Mouse (Mus musculus) embryo, embryonic 10 days (tissue): ENCODE measurements at regions not wholly inside any gene's neighbourhood (a gene's known extent, or its start where the extent isn't known, plus 50 kb on each side); places are given as distances from the start of the nearest gene placed in this dataset.

ENCODE experiments used
- DNase-seq: peaks from one replicate; pipeline ENCODE4 v3.0.0-alpha.2; 2015; ENCODE audit warnings: low spot score

DNA sequence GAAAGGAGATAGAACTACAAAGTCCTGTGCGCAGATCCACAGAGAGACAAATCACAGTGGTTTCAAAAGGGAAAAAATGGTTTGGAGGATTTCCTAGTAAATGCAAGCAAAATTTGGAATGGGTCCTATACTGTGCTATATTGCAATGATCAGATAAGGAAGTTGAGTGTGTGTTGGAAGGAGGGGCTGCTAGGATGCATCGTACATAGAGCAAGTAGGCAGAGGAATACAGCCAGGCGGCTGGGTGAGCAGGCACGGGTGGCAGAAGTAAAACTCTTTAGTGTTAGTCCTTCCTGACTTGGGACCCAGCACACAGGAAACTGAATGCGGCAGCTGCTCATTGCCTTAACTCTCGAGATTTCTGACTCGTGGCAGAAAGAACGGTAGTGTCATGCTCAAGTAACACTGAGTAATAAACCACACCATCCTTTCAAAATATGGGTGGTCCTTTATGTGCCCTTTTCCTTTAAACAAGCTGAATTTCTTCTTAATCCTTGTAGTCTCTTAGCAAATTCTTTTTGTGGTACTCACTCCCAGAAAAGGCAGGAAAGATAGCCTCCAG, 87.0 kb upstream of the Itprid2 start:
- DNase-seq: no peak

GRCm38 (mm10) chr2:79549781-79550180, 85.4 kb upstream of the Itprid2 start:
- DNase-seq: no peak

- DNase-seq: no peak
Measured at GRCm38 (mm10) chr2:79550432-79550831, 84.7 kb upstream of the Itprid2 start.

DNA sequence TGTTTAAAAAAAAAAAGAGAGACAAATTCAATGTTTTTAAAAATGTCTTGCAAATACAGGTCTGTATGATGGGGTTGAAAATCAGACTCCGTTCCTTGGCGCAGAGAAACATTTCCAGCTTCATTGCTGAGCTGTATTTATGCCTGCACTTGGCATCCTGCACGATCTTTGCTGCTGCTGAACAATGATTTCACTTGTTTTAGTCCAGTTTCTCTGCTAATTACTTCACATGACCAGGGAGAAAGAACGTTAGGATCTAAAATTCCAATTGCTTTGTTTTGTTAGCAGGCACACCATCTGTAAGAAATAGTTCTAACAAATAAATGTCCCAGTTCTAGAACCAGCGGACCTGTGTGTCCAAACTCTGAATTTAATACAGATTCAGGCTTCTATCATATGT, 82.7 kb upstream of the Itprid2 start:
- DNase-seq: no peak

DNA sequence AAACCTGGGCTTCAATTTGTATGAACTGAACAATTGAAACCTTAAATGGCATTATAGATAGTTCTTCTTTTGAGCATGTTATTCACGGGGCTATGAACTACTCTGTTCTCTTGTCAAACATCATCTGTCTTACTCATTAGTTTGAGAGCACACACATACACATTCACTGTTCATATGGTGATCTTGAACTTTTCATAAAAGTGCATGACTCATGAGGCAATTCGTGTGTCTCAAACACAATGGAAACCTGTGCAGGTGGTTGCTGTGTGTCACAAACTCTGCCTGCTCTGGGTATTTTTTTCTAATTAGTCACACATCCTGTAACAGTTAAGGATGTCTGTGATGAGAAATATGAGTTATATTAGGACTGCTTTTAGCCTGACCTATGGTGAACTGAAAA, 79.8 kb upstream of the Itprid2 start:
- DNase-seq: no peak

- no peak for DNase-seq
Measured at GRCm38 (mm10) chr2:79557361-79557760, 77.8 kb upstream of the Itprid2 start.

- DNase-seq: peak; percentile 26
Measured at GRCm38 (mm10) chr2:79566280-79566933, 68.7 kb upstream of the Itprid2 start.

GRCm38 (mm10) chr2:79567413-79567934, 67.7 kb upstream of the Itprid2 start:
- DNase-seq: no peak

DNA sequence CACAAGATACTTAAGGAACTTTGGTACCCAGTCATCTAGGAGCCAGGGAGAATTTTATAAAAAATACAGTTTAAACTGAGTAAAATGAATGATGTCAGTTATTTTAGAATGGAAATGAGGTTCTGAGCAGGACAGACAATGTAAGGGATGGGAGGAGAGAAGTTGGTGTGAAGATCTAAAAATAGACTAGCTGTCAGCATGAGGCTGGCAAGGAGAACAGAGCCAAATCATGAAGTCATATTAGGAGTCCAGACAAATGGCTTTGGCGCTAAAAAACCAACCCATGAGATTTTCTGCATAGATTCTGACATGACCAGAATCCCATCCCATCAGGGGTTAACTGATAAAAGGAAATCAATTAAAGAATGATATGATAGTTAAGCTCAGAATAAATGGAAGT, 65.5 kb upstream of the Itprid2 start:
- DNase-seq: no peak

DNA sequence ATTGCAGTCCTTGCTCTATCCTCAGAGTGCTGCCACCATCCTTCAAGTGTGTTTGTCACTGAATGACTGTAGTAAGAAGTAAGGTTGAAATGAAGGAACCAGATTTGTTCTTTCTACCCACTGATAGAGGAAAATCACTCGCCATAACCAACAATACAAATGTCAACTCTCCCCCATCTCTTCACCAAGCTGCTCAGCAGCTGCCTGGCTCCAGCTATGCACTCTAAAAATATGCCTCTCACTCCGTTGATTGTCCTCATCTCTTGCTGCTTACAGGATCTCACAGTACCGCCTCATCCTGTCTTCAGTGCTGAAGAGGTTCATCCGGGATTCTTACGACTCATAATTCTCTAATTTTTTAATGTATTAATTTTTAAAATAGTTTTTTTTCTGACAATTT, 63.2 kb upstream of the Itprid2 start:
- DNase-seq: no peak

DNA sequence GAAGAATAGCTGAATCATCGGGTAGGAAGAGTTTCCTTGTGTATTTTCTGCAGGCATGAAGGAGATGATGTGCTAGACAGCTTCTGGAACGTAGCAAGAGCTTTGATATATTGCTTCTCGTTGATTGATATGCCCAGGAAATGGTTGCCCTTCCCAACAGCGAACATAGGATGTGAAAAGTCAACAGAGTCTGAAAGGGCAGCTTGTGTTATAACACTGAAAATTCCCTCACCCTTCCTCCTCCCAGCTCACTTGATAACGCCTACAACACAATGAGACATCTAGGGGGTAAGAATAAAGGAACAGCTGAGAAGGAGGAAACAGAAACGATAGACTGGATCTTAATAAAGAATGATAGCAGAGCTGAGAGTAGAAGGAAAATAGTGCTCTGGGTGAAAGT, 60.1 kb upstream of the Itprid2 start:
- DNase-seq: peak; percentile 8

GRCm38 (mm10) chr2:79585022-79585774, 50.0 kb upstream of the Itprid2 start:
- DNase-seq: no peak
